Mouse (Mus musculus) C2C12 (cell line): ENCODE measurements around the gene Tnc.

ENCODE experiments used
- CTCF ChIP-seq: IDR thresholded peaks from one replicate; pipeline ENCODE4 v1.5.1; 2011; ENCODE audit not compliant: control insufficient read depth, insufficient read depth, insufficient read length
- MAX ChIP-seq: IDR thresholded peaks from one replicate; pipeline ENCODE4 v1.6.1; 2011; ENCODE audit warnings: mild to moderate bottlenecking, control low read depth
- USF1 ChIP-seq: IDR thresholded peaks from one replicate; pipeline ENCODE4 v1.6.1; 2011; ENCODE audit warnings: low read depth, mild to moderate bottlenecking, control low read depth, moderate library complexity

GRCm38 (mm10) chr4:64037513-64037912 lies 9.3 kb downstream of the Tnc start:
- no peak for TF ChIP-seq CTCF
- TF ChIP-seq USF1, result no peak
- TF ChIP-seq MAX, result no peak
